Mouse (Mus musculus): ENCODE data around the gene Cpt2. TPM values are rescaled to one million over a fixed set of nuclear protein-coding genes. Genes with fewer than 3 reads are reported as not detected.

The Cpt2 gene
- polyA plus RNA-seq (2012; ENCODE audit: low replicate concordance), result 52.0 and 110 TPM in 2 replicates

DNA sequence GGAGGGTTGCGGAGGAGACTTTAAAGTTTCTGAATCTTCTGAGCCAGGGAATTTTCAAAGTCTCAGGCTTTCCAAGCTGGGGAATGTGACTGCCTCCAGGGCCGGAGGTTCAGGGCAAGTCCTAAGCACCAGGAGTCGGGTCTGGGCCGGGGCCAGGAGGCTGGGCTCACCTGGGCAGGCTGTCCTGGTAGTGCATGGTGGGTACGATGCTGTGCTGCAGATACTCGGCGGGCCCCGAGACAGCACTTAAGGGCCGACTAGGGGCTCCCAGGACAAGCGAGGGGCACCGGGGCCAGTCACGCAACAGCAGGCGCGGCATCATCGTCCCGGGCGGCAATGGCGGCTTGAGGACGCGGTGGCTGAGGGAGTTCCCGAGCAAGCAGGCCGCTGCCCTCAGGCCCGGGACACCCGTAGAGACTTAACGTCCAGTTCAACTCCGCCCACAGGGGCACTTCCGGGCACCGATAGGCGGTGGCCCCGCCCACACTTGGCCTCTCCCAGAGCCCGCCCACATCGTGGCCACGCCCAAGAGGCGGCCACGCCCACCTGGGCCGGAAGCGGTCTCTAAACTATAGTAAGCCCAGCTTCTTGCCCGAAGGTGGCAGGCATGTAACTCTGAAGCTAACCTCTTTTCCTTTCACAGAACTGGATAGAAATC, at the start of gene Cpt2:
TSS of gene Cpt2 (minus strand) at position 466 of the 658 bp plus-strand sequence.

DNA sequence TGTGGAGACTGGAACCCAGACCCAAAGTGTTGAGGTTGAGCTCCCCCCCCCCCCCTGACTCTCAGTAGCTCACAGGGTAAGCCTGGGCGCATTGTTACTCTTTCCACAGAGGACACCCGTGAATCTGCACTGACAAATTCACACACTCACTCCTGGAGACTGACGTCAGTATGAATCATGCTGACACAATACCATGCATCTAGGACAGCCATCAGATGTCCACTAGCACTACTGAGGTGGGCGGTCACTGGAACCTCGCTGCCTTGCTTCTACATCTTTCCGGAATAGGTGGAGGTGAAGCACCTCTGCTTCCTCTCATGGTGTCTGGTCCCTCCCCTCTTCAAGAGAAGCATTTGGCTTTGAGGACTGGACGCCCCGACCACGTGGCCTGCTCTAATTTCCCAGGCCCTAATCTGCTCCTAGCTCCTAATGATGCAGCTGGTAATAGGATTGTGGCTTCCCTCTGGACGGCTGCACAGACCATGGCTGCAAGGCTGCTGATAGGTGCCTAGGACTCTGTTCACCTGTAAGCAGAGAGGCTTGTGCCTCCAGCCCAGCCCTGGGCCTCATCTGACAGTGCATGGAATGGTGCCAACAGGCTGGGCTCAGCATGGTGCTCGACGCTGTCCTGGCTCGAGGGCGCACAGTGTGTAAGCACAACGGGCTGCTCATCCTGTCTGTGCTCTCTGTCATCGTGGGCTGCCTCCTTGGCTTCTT, 44.7 kb upstream of the Cpt2 start, which contains the start of gene Slc1a7:
TSS of gene Slc1a7 (plus strand) at position 367 of the 717 bp plus-strand sequence.

DNA sequence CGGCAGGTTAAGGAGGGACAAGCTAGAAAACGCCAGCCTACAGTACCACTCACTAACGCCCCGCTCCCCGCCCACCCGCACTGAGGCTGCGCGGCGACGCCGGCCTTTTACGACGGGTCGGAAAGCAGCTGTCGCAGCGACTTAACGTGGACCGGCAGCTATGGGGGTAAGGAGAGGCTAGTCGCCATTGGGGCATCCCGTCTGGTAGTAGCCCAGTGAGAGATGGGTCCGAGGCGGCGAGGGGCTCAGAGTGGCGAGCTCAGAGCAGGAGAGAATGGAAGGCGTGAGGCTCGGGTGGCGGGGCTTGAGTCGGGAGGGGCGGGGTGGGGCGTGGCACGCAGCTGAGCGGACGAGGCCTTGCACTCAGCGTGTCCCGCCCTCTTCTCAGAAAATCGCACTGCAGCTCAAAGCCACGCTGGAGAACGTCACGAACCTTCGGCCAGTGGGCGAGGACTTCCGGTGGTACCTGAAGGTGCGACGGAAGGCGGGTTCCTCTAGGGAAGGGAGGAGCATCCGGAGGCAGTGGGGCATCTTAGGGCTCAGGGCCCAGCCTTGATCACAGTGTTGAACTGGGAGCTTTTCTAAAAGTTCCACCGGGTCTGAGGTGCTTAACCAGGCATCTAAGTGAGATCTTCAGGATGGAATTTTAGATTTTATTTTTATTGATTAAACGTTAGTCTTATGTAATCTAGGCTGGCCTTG, 33.5 kb downstream of the Cpt2 start, which contains the start of gene 0610037L13Rik:
TSS of gene 0610037L13Rik (plus strand) at position 83 of the 702 bp plus-strand sequence.

DNA sequence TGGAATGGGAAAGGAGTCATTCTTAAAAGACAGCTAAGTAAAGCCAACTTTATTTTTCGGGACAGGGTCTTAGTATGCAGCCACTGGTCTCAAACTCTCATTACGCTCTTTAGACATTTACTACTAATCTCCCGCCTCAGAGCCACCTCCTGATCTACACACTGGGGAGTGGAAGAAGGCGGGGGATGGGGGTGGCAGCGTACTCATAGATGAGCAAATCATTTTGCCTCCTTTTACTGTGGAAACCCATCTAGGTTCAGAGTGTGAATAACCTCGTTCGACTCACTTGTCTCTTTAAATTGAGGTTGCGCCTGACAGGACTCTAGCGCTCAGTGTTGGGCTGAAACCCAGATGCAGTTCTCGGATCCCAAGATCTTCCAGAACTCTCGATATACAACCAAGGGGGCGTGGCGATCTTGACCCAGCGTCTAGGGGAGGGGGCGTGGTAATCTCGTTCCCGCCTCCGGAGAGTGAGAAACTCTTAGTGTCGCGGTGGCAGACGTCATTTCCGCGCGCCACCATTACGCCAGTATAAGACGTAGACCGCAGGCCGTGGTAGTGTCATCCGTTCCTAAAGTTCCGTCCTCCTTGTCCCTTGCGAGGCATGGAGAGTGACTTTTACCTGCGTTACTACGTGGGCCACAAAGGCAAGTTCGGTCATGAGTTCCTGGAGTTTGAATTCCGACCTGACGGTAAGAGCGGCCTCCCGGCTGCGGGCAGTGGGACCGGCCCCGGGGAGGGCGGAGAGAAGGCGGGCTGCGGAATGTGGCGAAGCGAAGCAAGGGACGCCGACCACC, 44.0 kb downstream of the Cpt2 start, which contains the start of gene Magoh:
TSS of gene Magoh (plus strand) at position 502 of the 797 bp plus-strand sequence.

Other genes starting within 250 kb of the Cpt2 start
- gene Dmrtb1, start 239.4 kb downstream of the Cpt2 start, polyA plus RNA-seq (2012; ENCODE audit: low replicate concordance), result 1.8 and 3.5 TPM in 2 replicates
- gene Lrp8, start 121.3 kb downstream of the Cpt2 start, polyA plus RNA-seq (2012; ENCODE audit: low replicate concordance), result 4.2 and 12.9 TPM in 2 replicates
- gene Magoh, start 43.9 kb downstream of the Cpt2 start, polyA plus RNA-seq (2012; ENCODE audit: low replicate concordance), result 1.5 and 7.4 TPM in 2 replicates
- gene 0610037L13Rik, start 33.8 kb downstream of the Cpt2 start, polyA plus RNA-seq (2012; ENCODE audit: low replicate concordance), result 5.1 and 7.8 TPM in 2 replicates
- gene Slc1a7, start 44.7 kb upstream of the Cpt2 start, polyA plus RNA-seq (2012; ENCODE audit: low replicate concordance), result not detected in 2 replicates
- 0.09 and 0.16 TPM in 2 replicates for gene Podn, start 172.8 kb upstream of the Cpt2 start, polyA plus RNA-seq (2012; ENCODE audit: low replicate concordance)
- 28.4 and 92.1 TPM in 2 replicates for gene Scp2, start 221.4 kb upstream of the Cpt2 start, polyA plus RNA-seq (2012; ENCODE audit: low replicate concordance)
- 0.92 and 2.6 TPM in 2 replicates for gene Echdc2, start 241.8 kb upstream of the Cpt2 start, polyA plus RNA-seq (2012; ENCODE audit: low replicate concordance)

Data from hematopoietic multipotent progenitor cell, adult 10-12 weeks (in vitro differentiated cells).